Mouse (Mus musculus) ES-Bruce4 (cell line): Measurements from ENCODE around the gene Cdk8.

Experiments
- CTCF ChIP-seq: IDR thresholded peaks from one replicate; pipeline ENCODE4 v1.8.1; 2011; ENCODE audit warnings: low read depth, low read length
- EP300 ChIP-seq: IDR thresholded peaks from 2 replicates; pipeline ENCODE4 v1.6.1; 2011; ENCODE audit warnings: low read depth, low read length; ENCODE audit not compliant: insufficient read depth
- POLR2A ChIP-seq: IDR thresholded peaks from one replicate; pipeline ENCODE4 v1.8.1; 2011; ENCODE audit warnings: low read length; ENCODE audit not compliant: insufficient read depth

DNA sequence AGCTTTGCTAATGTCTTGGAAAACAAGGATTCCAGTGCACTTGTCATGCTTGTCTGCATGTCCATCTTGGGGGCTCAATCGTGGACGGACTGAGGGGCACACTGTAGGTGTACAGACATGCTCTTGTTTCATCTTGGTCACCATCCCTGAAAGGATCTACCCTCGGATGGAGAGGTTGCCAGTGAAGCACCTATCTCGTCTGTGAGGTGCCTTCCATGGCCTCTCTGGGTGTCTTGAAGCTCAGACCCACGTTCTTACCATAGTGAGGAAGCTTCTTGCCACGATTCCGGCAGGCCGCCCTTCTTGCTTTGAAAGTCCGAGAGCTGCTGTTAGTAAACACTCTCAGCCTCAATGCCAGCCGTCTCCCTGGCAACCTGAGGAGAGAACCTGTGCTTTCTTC is 56.4 kb downstream of the Cdk8 start:
- TF ChIP-seq POLR2A (no peak), EP300 (no peak), CTCF (no peak)
